Mouse (Mus musculus): ENCODE results near the gene Emcn. TPM values are rescaled to one million over a fixed set of nuclear protein-coding genes. Genes with fewer than 3 reads are reported as not detected.

The Emcn gene
- polyA plus RNA-seq (2014; fragmentation: Nextera tagmentation; extraction: Ambion mirVana) = 3.7 and 10.8 TPM in 2 replicates

DNA sequence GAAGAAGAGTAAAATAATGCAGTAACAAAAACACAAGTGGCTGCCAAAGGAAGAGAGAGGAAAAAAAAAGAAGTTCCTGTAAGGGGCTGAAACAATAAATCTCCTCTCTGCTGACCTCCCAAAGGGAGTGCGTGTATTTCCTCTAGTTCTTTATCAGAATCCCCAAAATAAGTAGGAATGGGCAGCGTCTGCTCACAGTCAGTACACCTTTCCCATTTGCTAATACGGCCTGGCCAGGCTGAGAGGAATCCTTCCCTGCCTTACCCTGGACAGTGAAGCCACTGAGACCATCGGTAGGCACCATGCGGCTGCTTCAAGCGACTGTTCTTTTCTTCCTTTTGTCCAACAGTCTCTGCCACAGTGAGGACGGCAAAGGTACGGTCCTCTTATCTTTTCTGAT, at the start of gene Emcn:
Gene Emcn, plus strand, starts transcription at position 130 of the 400 bp plus-strand sequence.
- no peak for DNase-seq
- no peaks in the 10 kb centered on the region for H3K36me3 ChIP-seq (ENCODE audit: control insufficient read depth, insufficient read depth, low read length)
- H3K4me1 ChIP-seq (ENCODE audit: control insufficient read depth, insufficient read depth, low read length) = no peaks in the 10 kb centered on the region
- 68% methylated on average over 8 of the region's 8 CpGs for WGBS
- H3K4me2 ChIP-seq (ENCODE audit: low read length) = no peak within 1 kb of the TSS
- H3K27me3 ChIP-seq (ENCODE audit: control insufficient read depth, insufficient read depth, low read length) = no peaks in the 10 kb centered on the region
- H3K9ac ChIP-seq (replicated peaks; ENCODE audit: low read length) = no peak within 1 kb of the TSS
- no peak within 1 kb of the TSS for H3K27ac ChIP-seq (replicated peaks; ENCODE audit: low read depth, low read length)
- no peak for ATAC-seq (ENCODE audit: low FRiP score, low TSS enrichment)
- H3K9me3 ChIP-seq (ENCODE audit: control insufficient read depth, low read length) = no peaks in the 10 kb centered on the region
- H3K4me3 ChIP-seq (replicated peaks; ENCODE audit: low read depth, low read length) = no peak within 1 kb of the TSS

DNA sequence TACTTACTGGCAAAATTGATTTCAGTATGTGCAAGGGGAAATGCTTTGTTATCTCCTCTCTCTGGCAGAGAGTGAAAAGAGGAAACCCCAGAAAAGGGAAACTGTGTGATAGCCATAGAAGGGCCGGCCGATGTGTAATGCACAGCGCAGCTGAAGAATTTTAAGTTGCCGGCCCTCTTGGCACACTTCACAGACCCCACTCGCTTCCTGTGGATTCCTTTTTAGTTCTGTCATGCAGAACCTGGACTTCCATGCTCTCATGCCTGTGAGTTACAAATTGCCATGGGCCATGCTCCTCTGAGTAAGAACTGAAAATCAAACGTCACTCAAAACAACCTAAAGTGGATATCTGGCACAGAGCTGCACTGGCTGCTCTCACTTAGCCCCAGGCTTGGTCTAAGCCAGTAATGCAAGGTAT, 47.7 kb upstream of the Emcn start:
- Histone ChIP-seq H3K4me2 (ENCODE audit: low read length) (no peak overlapping the region), H3K27ac (replicated peaks; ENCODE audit: low read depth, low read length) (no peak overlapping the region), H3K4me3 (replicated peaks; ENCODE audit: low read depth, low read length) (no peak overlapping the region), H3K9me3 (ENCODE audit: control insufficient read depth, low read length) (no peaks in the 10 kb centered on the region), H3K27me3 (ENCODE audit: control insufficient read depth, insufficient read depth, low read length) (no peaks in the 10 kb centered on the region), H3K9ac (replicated peaks; ENCODE audit: low read length) (no peak overlapping the region), H3K36me3 (ENCODE audit: control insufficient read depth, insufficient read depth, low read length) (no peaks in the 10 kb centered on the region), H3K4me1 (ENCODE audit: control insufficient read depth, insufficient read depth, low read length) (no peaks in the 10 kb centered on the region)
- ATAC-seq (ENCODE audit: low FRiP score, low TSS enrichment) (no peak), DNase-seq (peak; percentile 23)
- WGBS = 59% methylated on average over 6 of the region's 6 CpGs

- H3K9ac ChIP-seq (replicated peaks; ENCODE audit: low read length) = no peak overlapping the region
- no peaks in the 10 kb centered on the region for H3K27me3 ChIP-seq (ENCODE audit: control insufficient read depth, insufficient read depth, low read length)
- ATAC-seq (ENCODE audit: low FRiP score, low TSS enrichment) = no peak
- no peaks in the 10 kb centered on the region for H3K9me3 ChIP-seq (ENCODE audit: control insufficient read depth, low read length)
- H3K4me1 ChIP-seq (ENCODE audit: control insufficient read depth, insufficient read depth, low read length) = no peaks in the 10 kb centered on the region
- 77% methylated on average over 2 of the region's 2 CpGs for WGBS
- no peak overlapping the region for H3K4me3 ChIP-seq (replicated peaks; ENCODE audit: low read depth, low read length)
- H3K4me2 ChIP-seq (ENCODE audit: low read length) = no peak overlapping the region
- no peaks in the 10 kb centered on the region for H3K36me3 ChIP-seq (ENCODE audit: control insufficient read depth, insufficient read depth, low read length)
- no peak for DNase-seq
- H3K27ac ChIP-seq (replicated peaks; ENCODE audit: low read depth, low read length) = no peak overlapping the region
Observed at GRCm38 (mm10) chr3:137298230-137298629, 42.6 kb upstream of the Emcn start.

DNA sequence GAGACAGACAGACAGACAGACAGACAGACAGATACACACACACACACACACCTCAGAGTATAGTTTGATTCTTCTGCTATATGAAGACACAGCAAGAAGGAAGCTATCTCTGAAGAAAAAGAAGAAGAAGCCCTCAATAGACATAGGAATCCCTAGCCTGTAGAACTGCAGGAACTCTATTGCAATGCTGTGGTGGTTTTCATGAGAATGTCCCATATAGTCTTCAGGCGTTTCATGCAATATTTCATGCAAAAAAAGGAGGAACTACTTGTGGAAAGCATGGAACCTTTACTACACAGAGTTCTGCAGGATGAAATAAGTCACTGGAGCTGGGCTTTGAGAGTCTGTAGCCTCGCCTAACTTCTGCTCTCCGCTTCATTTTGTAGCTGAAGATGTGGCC, 40.7 kb upstream of the Emcn start:
- H3K9me3 ChIP-seq (ENCODE audit: control insufficient read depth, low read length) = no peaks in the 10 kb centered on the region
- H3K4me2 ChIP-seq (ENCODE audit: low read length) = no peak overlapping the region
- no peak overlapping the region for H3K27ac ChIP-seq (replicated peaks; ENCODE audit: low read depth, low read length)
- no peaks in the 10 kb centered on the region for H3K4me1 ChIP-seq (ENCODE audit: control insufficient read depth, insufficient read depth, low read length)
- no peak overlapping the region for H3K4me3 ChIP-seq (replicated peaks; ENCODE audit: low read depth, low read length)
- WGBS = 91% methylated on average over 3 of the region's 3 CpGs
- no peak overlapping the region for H3K9ac ChIP-seq (replicated peaks; ENCODE audit: low read length)
- DNase-seq (no peak), ATAC-seq (ENCODE audit: low FRiP score, low TSS enrichment) (no peak)
- no peaks in the 10 kb centered on the region for H3K36me3 ChIP-seq (ENCODE audit: control insufficient read depth, insufficient read depth, low read length)
- H3K27me3 ChIP-seq (ENCODE audit: control insufficient read depth, insufficient read depth, low read length) = no peaks in the 10 kb centered on the region

GRCm38 (mm10) chr3:137301195-137301594, 39.7 kb upstream of the Emcn start:
- ATAC-seq (ENCODE audit: low FRiP score, low TSS enrichment) (no peak), DNase-seq (no peak)
- no peaks in the 10 kb centered on the region for H3K36me3 ChIP-seq (ENCODE audit: control insufficient read depth, insufficient read depth, low read length)
- no peaks in the 10 kb centered on the region for H3K9me3 ChIP-seq (ENCODE audit: control insufficient read depth, low read length)
- no peak overlapping the region for H3K27ac ChIP-seq (replicated peaks; ENCODE audit: low read depth, low read length)
- H3K4me1 ChIP-seq (ENCODE audit: control insufficient read depth, insufficient read depth, low read length) = no peaks in the 10 kb centered on the region
- H3K4me3 ChIP-seq (replicated peaks; ENCODE audit: low read depth, low read length) = no peak overlapping the region
- no peaks in the 10 kb centered on the region for H3K27me3 ChIP-seq (ENCODE audit: control insufficient read depth, insufficient read depth, low read length)
- no peak overlapping the region for H3K9ac ChIP-seq (replicated peaks; ENCODE audit: low read length)
- H3K4me2 ChIP-seq (ENCODE audit: low read length) = no peak overlapping the region

DNA sequence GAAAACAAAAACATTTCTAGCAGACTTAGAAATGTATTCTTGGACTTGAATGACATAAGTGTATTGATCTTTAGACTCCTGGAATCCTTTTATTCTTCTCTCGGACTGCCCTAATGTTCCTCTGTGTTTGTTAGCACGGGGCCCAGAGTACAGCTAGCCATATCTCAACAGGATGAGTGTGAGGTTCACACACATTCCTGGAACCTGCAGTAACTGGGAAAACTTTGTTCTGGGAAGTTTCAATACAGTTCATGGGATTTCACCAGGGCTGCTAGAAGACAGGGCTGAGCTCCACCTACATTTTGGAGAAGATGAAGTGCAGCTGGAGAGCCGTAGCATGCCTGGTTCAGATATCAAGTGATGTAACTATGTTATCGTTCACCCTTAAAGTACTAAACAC, 38.1 kb upstream of the Emcn start:
- ATAC-seq (ENCODE audit: low FRiP score, low TSS enrichment) (no peak), DNase-seq (no peak)
- Histone ChIP-seq H3K36me3 (ENCODE audit: control insufficient read depth, insufficient read depth, low read length) (no peaks in the 10 kb centered on the region), H3K9me3 (ENCODE audit: control insufficient read depth, low read length) (no peaks in the 10 kb centered on the region), H3K27me3 (ENCODE audit: control insufficient read depth, insufficient read depth, low read length) (no peaks in the 10 kb centered on the region), H3K4me1 (ENCODE audit: control insufficient read depth, insufficient read depth, low read length) (no peaks in the 10 kb centered on the region), H3K9ac (replicated peaks; ENCODE audit: low read length) (no peak overlapping the region), H3K27ac (replicated peaks; ENCODE audit: low read depth, low read length) (no peak overlapping the region), H3K4me2 (ENCODE audit: low read length) (no peak overlapping the region), H3K4me3 (replicated peaks; ENCODE audit: low read depth, low read length) (no peak overlapping the region)
- 74% methylated on average over 4 of the region's 4 CpGs for WGBS

- Histone ChIP-seq H3K27me3 (ENCODE audit: control insufficient read depth, insufficient read depth, low read length) (no peaks in the 10 kb centered on the region), H3K4me1 (ENCODE audit: control insufficient read depth, insufficient read depth, low read length) (no peaks in the 10 kb centered on the region), H3K9me3 (ENCODE audit: control insufficient read depth, low read length) (no peaks in the 10 kb centered on the region), H3K27ac (replicated peaks; ENCODE audit: low read depth, low read length) (no peak overlapping the region), H3K36me3 (ENCODE audit: control insufficient read depth, insufficient read depth, low read length) (no peaks in the 10 kb centered on the region), H3K9ac (replicated peaks; ENCODE audit: low read length) (no peak overlapping the region), H3K4me3 (replicated peaks; ENCODE audit: low read depth, low read length) (no peak overlapping the region), H3K4me2 (ENCODE audit: low read length) (no peak overlapping the region)
- DNase-seq (no peak), ATAC-seq (ENCODE audit: low FRiP score, low TSS enrichment) (no peak)
Observed at GRCm38 (mm10) chr3:137309959-137310358, 30.9 kb upstream of the Emcn start.

- Histone ChIP-seq H3K27ac (replicated peaks; ENCODE audit: low read depth, low read length) (no peak overlapping the region), H3K9me3 (ENCODE audit: control insufficient read depth, low read length) (no peaks in the 10 kb centered on the region), H3K9ac (replicated peaks; ENCODE audit: low read length) (no peak overlapping the region), H3K4me3 (replicated peaks; ENCODE audit: low read depth, low read length) (no peak overlapping the region), H3K4me2 (ENCODE audit: low read length) (no peak overlapping the region), H3K36me3 (ENCODE audit: control insufficient read depth, insufficient read depth, low read length) (no peaks in the 10 kb centered on the region), H3K4me1 (ENCODE audit: control insufficient read depth, insufficient read depth, low read length) (no peaks in the 10 kb centered on the region), H3K27me3 (ENCODE audit: control insufficient read depth, insufficient read depth, low read length) (no peaks in the 10 kb centered on the region)
- ATAC-seq (ENCODE audit: low FRiP score, low TSS enrichment) (no peak), DNase-seq (no peak)
- 61% methylated on average over 3 of the region's 3 CpGs for WGBS
Observed at GRCm38 (mm10) chr3:137312540-137312939, 28.3 kb upstream of the Emcn start.

GRCm38 (mm10) chr3:137313775-137314362, 27.0 kb upstream of the Emcn start:
- DNase-seq (no peak), ATAC-seq (ENCODE audit: low FRiP score, low TSS enrichment) (no peak)
- Histone ChIP-seq H3K4me3 (replicated peaks; ENCODE audit: low read depth, low read length) (no peak overlapping the region), H3K27ac (replicated peaks; ENCODE audit: low read depth, low read length) (no peak overlapping the region), H3K9me3 (ENCODE audit: control insufficient read depth, low read length) (no peaks in the 10 kb centered on the region), H3K9ac (replicated peaks; ENCODE audit: low read length) (no peak overlapping the region), H3K36me3 (ENCODE audit: control insufficient read depth, insufficient read depth, low read length) (no peaks in the 10 kb centered on the region), H3K27me3 (ENCODE audit: control insufficient read depth, insufficient read depth, low read length) (no peaks in the 10 kb centered on the region), H3K4me2 (ENCODE audit: low read length) (no peak overlapping the region), H3K4me1 (ENCODE audit: control insufficient read depth, insufficient read depth, low read length) (no peaks in the 10 kb centered on the region)
- 77% methylated on average over 2 of the region's 2 CpGs for WGBS
